Mouse (Mus musculus) ES-Bruce4 (cell line): Measurements from ENCODE around the gene Khdc4. TPM values are rescaled to one million over a fixed set of nuclear protein-coding genes. Genes with fewer than 3 reads are reported as not detected.

ENCODE experiments used
- H3K27ac ChIP-seq: 2 replicates; pipeline ENCODE4 v1.5.1; 2012; ENCODE audit warnings: low read length, inconsistent platforms; ENCODE audit not compliant: insufficient read depth
- H3K27me3 ChIP-seq: 2 replicates; pipeline ENCODE4 v1.6.1; 2012; ENCODE audit warnings: mild to moderate bottlenecking, low read length, inconsistent platforms; ENCODE audit not compliant: control insufficient read depth, poor library complexity, insufficient read depth, severe bottlenecking
- H3K36me3 ChIP-seq: 2 replicates; pipeline ENCODE4 v1.6.1; 2012; ENCODE audit warnings: inconsistent platforms, mild to moderate bottlenecking, low read length, moderate library complexity; ENCODE audit not compliant: control insufficient read depth, poor library complexity, insufficient read depth, severe bottlenecking
- H3K4me1 ChIP-seq: one replicate; pipeline ENCODE4 v1.8.1; 2011; ENCODE audit warnings: low read length; ENCODE audit not compliant: control insufficient read depth, insufficient read depth
- H3K4me3 ChIP-seq: 2 replicates; pipeline ENCODE4 v1.5.1; 2011; ENCODE audit warnings: low read depth, mild to moderate bottlenecking, low read length
- H3K9ac ChIP-seq: 2 replicates; pipeline ENCODE4 v1.6.1; 2012; ENCODE audit warnings: low read depth, mild to moderate bottlenecking, inconsistent platforms; ENCODE audit not compliant: poor library complexity, severe bottlenecking
- H3K9me3 ChIP-seq: replicated peaks from 2 replicates; pipeline ENCODE4 v1.6.1; 2012; ENCODE audit warnings: mild to moderate bottlenecking, low read length, inconsistent platforms; ENCODE audit not compliant: control insufficient read depth, poor library complexity, insufficient read depth, severe bottlenecking
- CTCF ChIP-seq: IDR thresholded peaks from one replicate; pipeline ENCODE4 v1.8.1; 2011; ENCODE audit warnings: low read depth, low read length
- EP300 ChIP-seq: IDR thresholded peaks from 2 replicates; pipeline ENCODE4 v1.6.1; 2011; ENCODE audit warnings: low read depth, low read length; ENCODE audit not compliant: insufficient read depth
- POLR2A ChIP-seq: IDR thresholded peaks from one replicate; pipeline ENCODE4 v1.8.1; 2011; ENCODE audit warnings: low read length; ENCODE audit not compliant: insufficient read depth
- polyA plus RNA-seq: library from polyadenylated mRNA; stranded (reverse); fragments of >200 nt; gene quantifications from 2 replicates; pipeline ENCODE4 v1.2.4, GENCODE M21; 2011; ENCODE audit warnings: low read depth; ENCODE audit not compliant: missing spikeins, insufficient read depth, insufficient read length

Gene Khdc4
- polyA plus RNA-seq, 1 experiment = 72.7 TPM

DNA sequence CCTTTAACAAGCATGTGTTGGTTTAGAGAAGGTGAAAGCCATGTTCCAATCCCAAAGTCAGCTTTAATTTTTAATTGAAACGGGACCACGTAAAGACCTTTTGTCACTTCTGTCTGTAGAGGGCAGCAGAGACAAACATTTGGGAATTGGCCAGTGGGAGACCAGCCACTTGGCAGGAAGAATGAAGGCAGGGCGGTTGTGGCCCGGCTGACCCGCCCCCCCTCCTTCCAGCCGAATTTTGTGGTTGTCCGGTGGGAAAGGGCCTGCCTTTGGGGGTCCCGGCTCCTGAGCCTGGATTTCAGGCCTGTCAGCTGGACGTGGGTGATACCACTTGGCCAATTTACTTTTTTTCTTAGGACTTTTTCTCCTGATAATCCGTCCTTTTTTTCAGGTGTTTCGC, 8.2 kb upstream of the Khdc4 start:
- Histone ChIP-seq H3K4me3 (peak overlapping the region; percentile 45; the same call in 1 of the 2 replicates), H3K36me3 (no peaks in the 10 kb centered on the region), H3K27ac (no peak overlapping the region), H3K4me1 (no peaks in the 10 kb centered on the region), H3K9me3 (peaks cover 16% of the 10 kb centered on the region), H3K9ac (peak overlapping the region; percentile 55), H3K27me3 (no peaks in the 10 kb centered on the region)
- TF ChIP-seq CTCF = peak; percentile 49
- TF ChIP-seq POLR2A = no peak

DNA sequence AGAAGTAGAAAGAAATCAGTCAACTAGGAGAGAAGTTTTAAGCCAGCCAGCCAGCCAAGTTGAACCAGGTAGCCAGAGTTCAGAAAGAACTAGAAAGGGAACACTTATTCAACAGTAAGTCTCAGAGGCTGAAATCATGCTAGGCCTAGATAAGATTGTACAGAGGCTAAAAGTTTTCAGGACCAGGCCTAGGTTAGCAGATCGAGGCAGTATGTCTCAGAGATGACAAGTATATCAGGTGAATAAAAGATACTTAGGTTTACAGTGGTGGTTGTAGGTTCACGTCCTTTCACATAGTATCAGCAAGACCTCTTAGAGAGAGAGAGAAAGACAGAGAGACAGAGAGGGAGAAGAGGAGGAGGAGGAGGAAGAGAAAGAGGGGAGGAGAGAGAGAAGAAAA, 1.8 kb upstream of the Khdc4 start:
- H3K4me3 ChIP-seq = no peak overlapping the region
- H3K9ac ChIP-seq = no peak overlapping the region
- no peak for TF ChIP-seq CTCF
- TF ChIP-seq POLR2A = no peak
- no peaks in the 10 kb centered on the region for H3K4me1 ChIP-seq
- peaks cover 16% of the 10 kb centered on the region for H3K36me3 ChIP-seq
- H3K27me3 ChIP-seq = no peaks in the 10 kb centered on the region
- peak overlapping the region; percentile 68; the same call in 1 of the 2 replicates for H3K27ac ChIP-seq
- H3K9me3 ChIP-seq = no peaks in the 10 kb centered on the region

DNA sequence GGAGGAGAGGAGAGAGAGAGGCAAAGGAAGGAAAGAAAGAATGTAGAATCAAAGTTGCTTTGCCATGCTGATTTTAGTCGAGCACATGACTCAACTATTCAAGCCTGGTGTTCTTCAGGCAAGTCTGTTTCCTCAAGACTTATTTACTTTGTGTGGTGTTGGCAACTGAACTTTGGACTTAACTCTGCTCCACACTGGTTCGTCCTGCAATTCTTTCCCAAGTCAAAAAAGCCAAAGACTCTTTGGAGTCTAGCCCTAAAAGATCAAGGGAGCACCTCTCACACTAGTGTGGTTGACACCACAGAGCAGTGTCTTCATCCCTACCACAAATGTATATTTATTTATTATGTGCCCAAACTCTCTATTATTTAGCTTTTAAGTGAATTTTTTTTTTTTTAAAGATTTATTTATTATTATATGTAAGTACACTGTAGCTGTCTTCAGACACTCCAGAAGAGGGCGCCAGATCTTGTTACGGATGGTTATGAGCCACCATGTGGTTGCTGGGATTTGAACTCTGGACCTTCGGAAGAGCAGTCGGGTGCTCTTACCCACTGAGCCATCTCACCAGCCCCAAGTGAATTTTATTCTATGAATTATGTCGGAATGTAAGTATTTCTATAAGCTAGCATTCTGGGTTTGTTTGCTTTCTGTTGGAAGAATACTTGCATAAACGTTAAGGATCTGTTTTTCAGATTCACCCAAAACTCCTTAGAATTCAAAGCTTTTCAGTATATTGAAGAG, 1.2 kb upstream of the Khdc4 start:
- H3K9me3 ChIP-seq = no peaks in the 10 kb centered on the region
- no peaks in the 10 kb centered on the region for H3K27me3 ChIP-seq
- H3K9ac ChIP-seq = peak overlapping the region; percentile 94
- peak overlapping the region; percentile 68; the same call in 1 of the 2 replicates for H3K27ac ChIP-seq
- H3K4me3 ChIP-seq = no peak overlapping the region; the same call in 1 of the 2 replicates
- TF ChIP-seq POLR2A (no peak), CTCF (no peak), EP300 (no peak)
- H3K36me3 ChIP-seq = peaks cover 22% of the 10 kb centered on the region
- no peaks in the 10 kb centered on the region for H3K4me1 ChIP-seq

DNA sequence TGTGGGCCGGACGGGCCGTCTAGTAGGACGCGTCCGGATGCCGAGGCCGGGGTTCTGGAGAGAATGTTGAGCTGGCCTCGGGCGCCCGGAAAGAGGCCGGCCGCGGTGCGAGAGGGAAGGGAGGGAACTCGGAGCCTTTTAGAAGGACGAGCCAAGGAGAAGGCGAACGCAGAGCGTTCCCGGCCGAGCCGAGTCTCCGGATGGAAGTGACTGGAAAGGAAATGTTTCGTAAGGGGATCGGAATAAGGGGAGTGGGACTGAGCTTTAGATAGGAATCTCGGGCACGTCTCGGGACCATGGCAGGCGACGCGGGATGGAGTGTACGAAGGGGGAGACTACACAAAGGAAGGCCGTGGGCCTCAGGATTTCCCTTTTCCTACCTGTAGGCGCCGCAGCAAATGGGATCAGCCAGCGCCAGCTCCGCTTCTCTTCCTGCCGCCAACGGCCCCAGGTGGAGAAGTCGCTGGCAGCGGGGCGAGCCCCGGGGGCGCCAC, 402 bp downstream of the Khdc4 start:
- Histone ChIP-seq H3K9me3 (no peaks in the 10 kb centered on the region), H3K27me3 (no peaks in the 10 kb centered on the region), H3K9ac (peak overlapping the region; percentile 94), H3K4me3 (peak overlapping the region; percentile 98), H3K27ac (peak overlapping the region; percentile 68), H3K36me3 (peaks cover 38% of the 10 kb centered on the region), H3K4me1 (no peaks in the 10 kb centered on the region)
- TF ChIP-seq POLR2A (no peak), CTCF (no peak), EP300 (no peak)

DNA sequence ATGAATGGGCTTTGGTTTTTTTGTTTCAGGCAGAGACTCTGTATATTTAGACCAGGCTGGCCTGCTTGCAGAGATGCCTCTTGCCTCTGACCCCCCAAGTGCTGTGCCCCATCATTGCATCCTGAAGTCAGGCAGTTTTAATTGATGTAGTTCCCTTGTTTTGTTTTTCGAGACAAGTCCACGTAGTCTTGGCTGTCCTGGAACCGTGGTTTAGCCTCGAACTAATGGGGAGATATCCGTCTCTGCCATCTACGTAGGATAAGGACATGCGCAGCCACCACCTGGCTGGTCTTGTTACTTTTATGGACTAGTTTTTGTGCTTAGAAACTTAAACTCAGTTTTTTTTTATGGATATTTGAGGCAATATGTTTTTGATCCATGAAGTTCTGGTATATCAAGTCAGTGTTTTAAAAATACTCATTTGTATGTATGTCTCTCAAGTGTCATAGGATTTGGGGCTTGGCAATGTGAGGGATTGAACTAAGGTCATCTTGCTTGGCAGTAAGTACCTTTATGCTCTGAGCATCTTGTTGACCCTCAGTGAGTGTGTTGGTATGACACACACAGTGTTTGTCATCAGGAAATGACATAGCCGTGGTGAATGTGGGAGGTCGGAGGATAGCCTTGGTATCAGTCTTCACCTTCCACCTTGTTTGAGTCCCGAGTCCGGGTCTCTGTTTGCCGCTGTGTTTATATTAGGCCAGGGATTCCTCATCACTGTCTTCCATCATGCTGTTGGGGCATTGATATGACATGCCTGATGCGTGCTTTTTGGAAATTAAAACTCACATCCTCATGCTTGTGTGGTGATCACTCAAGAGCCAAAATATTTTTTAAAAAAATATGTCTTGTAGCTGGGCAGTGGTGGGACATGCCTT, 1.4 kb downstream of the Khdc4 start:
- Histone ChIP-seq H3K9ac (peak overlapping the region; percentile 94), H3K27ac (no peak overlapping the region; the same call in 1 of the 2 replicates), H3K36me3 (peaks cover 46% of the 10 kb centered on the region), H3K4me1 (no peaks in the 10 kb centered on the region), H3K4me3 (peak overlapping the region; percentile 98), H3K27me3 (no peaks in the 10 kb centered on the region), H3K9me3 (no peaks in the 10 kb centered on the region)
- no peak for TF ChIP-seq EP300
- TF ChIP-seq CTCF = no peak

DNA sequence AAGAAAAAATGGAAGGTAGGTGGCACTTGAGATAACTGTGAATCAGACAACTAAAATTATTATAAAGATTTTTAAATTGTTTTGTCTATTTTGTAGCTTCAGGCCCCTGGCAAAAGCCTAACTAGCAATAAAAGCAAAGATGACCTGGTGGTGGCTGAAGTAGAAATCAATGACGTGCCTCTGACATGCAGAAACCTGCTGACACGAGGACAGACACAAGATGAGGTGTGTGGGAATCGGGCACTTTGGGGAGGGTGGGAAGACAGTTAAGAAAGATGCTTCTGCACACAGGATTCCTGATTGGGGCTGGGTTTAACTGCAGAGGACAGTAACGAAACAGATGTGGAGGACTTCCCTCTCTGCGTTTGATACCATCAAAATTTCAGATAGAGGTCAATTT, 3.5 kb downstream of the Khdc4 start:
- no peak for TF ChIP-seq POLR2A
- TF ChIP-seq CTCF = no peak
- TF ChIP-seq EP300 = no peak
- Histone ChIP-seq H3K4me1 (no peaks in the 10 kb centered on the region), H3K9ac (no peak overlapping the region), H3K4me3 (no peak overlapping the region), H3K27me3 (no peaks in the 10 kb centered on the region), H3K9me3 (no peaks in the 10 kb centered on the region), H3K36me3 (peaks cover 65% of the 10 kb centered on the region), H3K27ac (no peak overlapping the region)
